Mouse (Mus musculus): Measurements from ENCODE around the gene Acly. TPM values are rescaled to one million over a fixed set of nuclear protein-coding genes. Genes with fewer than 3 reads are reported as not detected.
A peak's percentile ranks its signal among the peaks of the same experiment; 100 is the strongest.

The Acly gene
- polyA plus RNA-seq, 1 experiment from 2014 or later: 228 TPM

DNA sequence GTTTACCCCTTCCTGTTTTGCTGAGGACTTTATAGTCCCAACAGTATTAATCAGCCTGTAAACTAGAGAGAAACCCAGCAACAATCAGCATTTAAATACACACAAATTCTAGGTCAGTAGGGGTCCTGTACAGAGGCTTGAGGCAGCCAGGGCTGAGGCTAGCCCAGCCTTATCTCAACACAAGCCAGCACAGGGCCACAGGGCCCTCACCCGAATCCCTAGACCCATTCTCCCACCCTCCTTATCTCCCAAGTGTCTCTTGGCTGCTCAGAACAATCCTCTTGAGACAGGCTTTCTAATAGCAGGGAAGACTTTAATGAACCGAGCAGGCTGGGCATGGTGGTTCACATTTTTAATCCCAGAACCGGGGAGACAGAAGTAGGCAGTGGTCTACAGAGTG, 27.6 kb downstream of the Acly start:
- Histone ChIP-seq H3K4me2 (no peak overlapping the region), H3K36me3 (peaks cover 83% of the 10 kb centered on the region), H3K4me1 (replicated peaks) (no peaks in the 10 kb centered on the region), H3K9ac (no peak overlapping the region), H3K27me3 (no peaks in the 10 kb centered on the region), H3K9me3 (no peaks in the 10 kb centered on the region), H3K27ac (replicated peaks) (no peak overlapping the region), H3K4me3 (no peak overlapping the region)
- 85% methylated on average over 3 of the region's 3 CpGs for WGBS
- ATAC-seq (ENCODE audit: low FRiP score, low read depth): no peak

DNA sequence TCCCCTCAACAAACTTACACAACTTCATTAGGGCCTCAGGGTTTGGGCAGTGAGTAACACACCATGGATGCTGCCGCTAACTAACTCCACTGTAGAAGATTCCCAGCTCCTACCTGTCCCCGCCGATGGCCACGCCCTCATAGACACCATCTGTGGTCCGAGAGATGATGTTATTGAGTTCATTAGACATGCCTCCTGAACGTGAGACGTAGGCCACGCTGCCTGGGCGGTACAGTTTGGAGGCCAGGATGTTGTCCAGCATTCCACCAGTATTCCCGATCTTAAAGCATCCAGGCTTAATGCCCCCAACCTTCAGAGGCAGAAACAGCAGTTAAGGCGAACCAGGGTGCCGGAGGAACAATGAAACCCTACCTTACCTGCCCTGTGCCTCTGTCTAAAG, 34.0 kb downstream of the Acly start:
- Histone ChIP-seq H3K36me3 (peaks cover 94% of the 10 kb centered on the region), H3K4me2 (no peak overlapping the region), H3K4me1 (replicated peaks) (no peaks in the 10 kb centered on the region), H3K9me3 (no peaks in the 10 kb centered on the region), H3K27me3 (no peaks in the 10 kb centered on the region), H3K27ac (replicated peaks) (no peak overlapping the region), H3K4me3 (no peak overlapping the region), H3K9ac (no peak overlapping the region)
- WGBS: 92% methylated on average over 12 of the region's 12 CpGs
- ATAC-seq (ENCODE audit: low FRiP score, low read depth): no peak

DNA sequence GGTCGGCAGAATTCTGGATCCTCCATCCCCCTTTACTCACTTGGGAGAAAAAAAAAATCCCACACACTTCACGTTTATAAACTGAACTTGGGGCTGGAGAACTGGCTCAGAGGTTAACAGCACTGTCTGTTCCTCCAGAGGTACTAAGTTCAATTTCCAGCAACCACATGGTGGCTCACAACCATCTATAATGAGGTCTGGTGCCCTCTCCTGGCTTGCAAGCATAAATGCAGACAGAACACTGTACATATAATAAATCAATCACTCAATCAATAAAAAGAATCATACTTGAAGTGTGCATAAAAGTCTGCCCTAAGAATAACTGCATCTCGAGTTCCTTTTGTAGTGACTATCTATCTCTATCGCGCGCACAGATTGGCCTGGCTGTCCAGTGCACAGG, 36.8 kb downstream of the Acly start:
- Histone ChIP-seq H3K9me3 (no peaks in the 10 kb centered on the region), H3K27ac (replicated peaks) (no peak overlapping the region), H3K4me2 (no peak overlapping the region), H3K4me1 (replicated peaks) (no peaks in the 10 kb centered on the region), H3K9ac (no peak overlapping the region), H3K36me3 (peaks cover 87% of the 10 kb centered on the region), H3K4me3 (no peak overlapping the region), H3K27me3 (no peaks in the 10 kb centered on the region)
- 92% methylated on average over 6 of the region's 6 CpGs for WGBS
- ATAC-seq (ENCODE audit: low FRiP score, low read depth): no peak

DNA sequence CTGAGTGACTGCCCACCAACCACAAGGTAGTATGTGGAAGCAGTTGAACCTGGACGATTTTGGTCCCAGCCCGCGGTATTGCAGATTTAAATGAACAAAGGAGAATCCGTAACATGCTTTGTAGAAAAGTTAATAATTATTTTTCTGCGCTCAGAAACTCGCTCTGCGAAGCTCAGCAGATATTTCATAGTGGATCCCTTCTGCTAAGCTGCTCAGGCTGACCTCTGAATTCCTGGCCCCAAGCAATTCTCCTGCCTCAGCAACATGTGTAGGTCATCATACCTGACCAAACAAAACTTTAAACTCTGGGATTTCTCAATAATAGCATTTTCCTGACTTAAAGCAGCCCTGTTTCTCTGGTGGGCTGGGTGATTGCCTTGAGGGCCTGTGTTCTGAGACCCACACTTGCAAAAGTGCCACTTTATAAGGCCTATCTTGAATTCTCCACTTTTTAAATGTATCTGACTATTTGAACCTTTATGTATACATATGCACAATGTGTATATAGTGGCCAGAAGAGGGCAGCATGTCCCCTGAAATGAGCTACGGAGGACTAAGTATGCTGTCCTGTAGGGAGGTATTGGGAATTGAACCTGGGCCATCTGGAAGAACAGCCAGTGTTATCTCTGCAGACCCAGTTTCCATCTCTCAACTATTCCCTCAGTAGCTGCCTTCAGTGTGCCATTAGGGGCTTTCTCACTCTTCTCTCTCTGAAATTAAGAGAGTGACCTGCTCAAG, 41.8 kb downstream of the Acly start:
- Histone ChIP-seq H3K36me3 (peaks cover 86% of the 10 kb centered on the region), H3K4me1 (replicated peaks) (no peaks in the 10 kb centered on the region), H3K4me3 (no peak overlapping the region), H3K27me3 (no peaks in the 10 kb centered on the region), H3K9me3 (no peaks in the 10 kb centered on the region), H3K27ac (replicated peaks) (no peak overlapping the region), H3K9ac (no peak overlapping the region), H3K4me2 (no peak overlapping the region)
- WGBS: 88% methylated on average over 8 of the region's 8 CpGs
- no peak for ATAC-seq (ENCODE audit: low FRiP score, low read depth)

DNA sequence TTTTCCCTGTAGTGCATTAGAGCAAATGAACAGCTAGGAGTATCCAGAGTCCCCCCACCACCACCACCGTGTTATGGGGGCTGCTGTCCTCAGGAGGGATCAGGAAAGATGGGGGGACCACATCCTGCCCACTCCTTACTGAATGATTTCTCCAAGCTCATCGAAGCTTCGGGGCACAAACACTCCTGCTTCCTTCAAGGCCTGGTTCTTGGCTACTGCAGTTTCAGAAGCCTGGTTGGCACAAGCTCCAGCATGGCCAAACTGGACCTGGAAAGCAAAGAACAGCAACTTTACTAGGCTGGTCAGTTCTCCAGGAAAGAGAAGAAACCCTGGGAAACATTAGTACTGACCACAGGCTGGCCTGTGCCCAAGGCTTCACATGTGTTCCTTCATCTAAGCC, 43.3 kb downstream of the Acly start:
- no peak for ATAC-seq (ENCODE audit: low FRiP score, low read depth)
- Histone ChIP-seq H3K4me3 (no peak overlapping the region), H3K27me3 (no peaks in the 10 kb centered on the region), H3K36me3 (peaks cover 84% of the 10 kb centered on the region), H3K27ac (replicated peaks) (no peak overlapping the region), H3K4me2 (no peak overlapping the region), H3K4me1 (replicated peaks) (no peaks in the 10 kb centered on the region), H3K9ac (no peak overlapping the region), H3K9me3 (no peaks in the 10 kb centered on the region)
- WGBS: 96% methylated on average over 3 of the region's 3 CpGs

DNA sequence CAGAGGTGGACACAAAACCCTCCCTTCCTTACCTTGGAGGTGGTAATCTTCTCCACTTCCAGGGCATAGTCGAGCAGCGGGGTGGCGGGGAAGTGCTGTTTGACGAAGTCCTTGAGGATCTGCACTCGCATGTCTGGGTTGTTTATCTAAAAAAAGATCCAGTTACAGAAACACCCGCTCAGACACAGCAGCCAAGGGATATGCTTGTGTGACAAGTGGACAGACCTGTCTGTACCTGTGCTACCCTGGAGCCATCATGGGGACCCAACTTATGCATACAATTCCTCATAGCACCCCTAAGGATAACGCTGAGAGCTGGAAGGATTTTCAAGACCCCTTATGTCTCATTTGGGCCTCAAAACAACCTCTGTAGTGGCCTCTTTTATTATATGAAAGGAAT, 48.6 kb downstream of the Acly start:
- H3K9me3 ChIP-seq: no peaks in the 10 kb centered on the region
- WGBS: 93% methylated on average over 7 of the region's 7 CpGs
- ATAC-seq (ENCODE audit: low FRiP score, low read depth): no peak
- H3K4me2 ChIP-seq: no peak overlapping the region
- H3K4me1 ChIP-seq (replicated peaks): no peaks in the 10 kb centered on the region
- H3K36me3 ChIP-seq: peaks cover 75% of the 10 kb centered on the region
- no peaks in the 10 kb centered on the region for H3K27me3 ChIP-seq
- no peak overlapping the region for H3K9ac ChIP-seq
- H3K4me3 ChIP-seq: no peak overlapping the region
- no peak overlapping the region for H3K27ac ChIP-seq (replicated peaks)

DNA sequence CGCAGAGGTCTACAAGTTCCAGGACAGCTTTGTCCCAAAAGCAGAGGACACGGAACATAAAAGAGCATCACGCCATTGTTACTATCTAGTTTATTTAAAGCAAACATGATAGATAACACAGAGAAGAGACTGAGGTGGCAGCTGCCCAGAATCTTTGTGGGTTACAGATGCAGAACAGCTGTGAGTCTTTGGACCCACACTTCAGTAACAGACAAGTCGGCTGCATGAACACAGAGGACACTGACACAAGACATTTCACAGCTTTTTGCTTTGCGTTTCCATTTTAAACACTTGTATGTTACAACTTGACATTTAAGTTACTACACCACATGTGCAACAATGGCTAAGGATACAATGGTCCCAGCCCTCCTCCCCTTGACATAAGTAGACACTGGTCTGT, 51.5 kb downstream of the Acly start:
- Histone ChIP-seq H3K4me3 (no peak overlapping the region), H3K4me2 (no peak overlapping the region), H3K27ac (replicated peaks) (no peak overlapping the region), H3K36me3 (peaks cover 47% of the 10 kb centered on the region), H3K4me1 (replicated peaks) (peaks cover 1% of the 10 kb centered on the region; the same call in 1 of the 2 replicates), H3K9me3 (no peaks in the 10 kb centered on the region), H3K27me3 (no peaks in the 10 kb centered on the region), H3K9ac (no peak overlapping the region)
- 95% methylated on average over 5 of the region's 5 CpGs for WGBS
- no peak for ATAC-seq (ENCODE audit: low FRiP score, low read depth)

DNA sequence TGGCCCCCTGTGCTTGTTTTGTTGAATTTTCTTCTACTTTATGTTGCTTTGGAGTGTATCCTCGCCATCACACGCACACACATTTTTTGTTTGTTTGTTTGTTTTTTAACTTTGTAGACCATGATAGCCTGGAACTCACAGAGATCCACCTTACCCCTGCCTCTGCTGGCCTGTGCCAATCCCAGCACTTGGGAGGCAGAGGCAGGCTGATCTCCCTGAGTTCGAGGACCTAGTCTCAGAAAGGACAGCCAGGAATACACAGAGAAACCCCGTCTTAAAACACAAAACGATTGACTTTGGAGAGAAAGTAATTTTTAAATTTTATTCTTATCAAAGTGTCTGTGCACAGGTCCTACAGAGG, 54.9 kb downstream of the Acly start:
- 37% methylated on average over 5 of the region's 5 CpGs for WGBS
- peaks cover 16% of the 10 kb centered on the region for H3K36me3 ChIP-seq
- no peak overlapping the region; the same call in 1 of the 2 replicates for H3K27ac ChIP-seq (replicated peaks)
- no peaks in the 10 kb centered on the region for H3K9me3 ChIP-seq
- peaks cover 27% of the 10 kb centered on the region for H3K4me1 ChIP-seq (replicated peaks)
- no peaks in the 10 kb centered on the region for H3K27me3 ChIP-seq
- ATAC-seq (ENCODE audit: low FRiP score, low read depth): peak; percentile 27
- H3K4me3 ChIP-seq: peak overlapping the region; percentile 88
- peak overlapping the region; percentile 76 for H3K4me2 ChIP-seq
- no peak overlapping the region for H3K9ac ChIP-seq

DNA sequence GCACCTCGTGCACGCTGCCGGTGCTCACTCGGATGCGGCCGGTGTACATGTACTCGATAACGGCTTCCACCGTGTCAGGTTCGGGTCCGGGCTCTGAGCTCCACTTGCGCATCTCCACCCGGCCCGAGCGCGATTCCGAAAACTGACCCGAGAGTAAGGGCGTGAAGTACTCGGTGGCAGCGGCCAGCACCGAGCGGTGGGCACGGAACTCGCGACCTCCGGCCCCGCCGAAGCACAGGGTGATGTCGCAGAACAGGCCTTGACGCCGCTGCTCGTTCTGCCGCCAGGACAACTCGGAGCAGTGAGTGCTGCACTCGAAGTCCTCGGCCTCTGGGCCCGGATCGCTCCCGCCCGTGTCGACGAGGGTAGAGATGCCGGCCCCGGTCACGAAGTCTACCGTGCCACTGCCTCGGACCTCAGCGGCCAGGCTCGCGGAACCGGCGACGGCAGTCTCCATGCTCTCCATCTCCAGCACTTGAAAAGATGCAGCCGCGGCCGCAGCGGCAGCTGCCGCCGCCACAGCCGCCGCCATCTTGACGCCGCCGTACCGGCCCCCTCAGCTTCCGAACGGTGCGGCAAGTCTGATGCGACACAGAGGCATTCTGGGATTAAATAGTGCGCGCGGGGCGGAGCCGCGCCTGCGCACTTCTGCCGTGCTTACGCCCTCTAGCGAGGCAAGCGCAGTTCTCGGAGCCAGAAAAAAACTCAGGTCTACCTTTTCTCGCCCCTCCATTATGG, 55.4 kb downstream of the Acly start, which contains the start of gene Klhl11:
Gene Klhl11, minus strand, starts transcription at position 545 of the 738 bp plus-strand sequence.
- peak; percentile 91 for ATAC-seq (ENCODE audit: low FRiP score, low read depth)
- Histone ChIP-seq H3K4me2 (peak within 1 kb of the TSS; percentile 76), H3K27ac (replicated peaks) (peak within 1 kb of the TSS; percentile 92), H3K36me3 (peaks cover 14% of the 10 kb centered on the region), H3K27me3 (no peaks in the 10 kb centered on the region), H3K9me3 (no peaks in the 10 kb centered on the region), H3K4me1 (replicated peaks) (peaks cover 27% of the 10 kb centered on the region), H3K9ac (peak within 1 kb of the TSS; percentile 91), H3K4me3 (peak within 1 kb of the TSS; percentile 88)
- WGBS: under 1% methylated on average over 83 of the region's 83 CpGs

DNA sequence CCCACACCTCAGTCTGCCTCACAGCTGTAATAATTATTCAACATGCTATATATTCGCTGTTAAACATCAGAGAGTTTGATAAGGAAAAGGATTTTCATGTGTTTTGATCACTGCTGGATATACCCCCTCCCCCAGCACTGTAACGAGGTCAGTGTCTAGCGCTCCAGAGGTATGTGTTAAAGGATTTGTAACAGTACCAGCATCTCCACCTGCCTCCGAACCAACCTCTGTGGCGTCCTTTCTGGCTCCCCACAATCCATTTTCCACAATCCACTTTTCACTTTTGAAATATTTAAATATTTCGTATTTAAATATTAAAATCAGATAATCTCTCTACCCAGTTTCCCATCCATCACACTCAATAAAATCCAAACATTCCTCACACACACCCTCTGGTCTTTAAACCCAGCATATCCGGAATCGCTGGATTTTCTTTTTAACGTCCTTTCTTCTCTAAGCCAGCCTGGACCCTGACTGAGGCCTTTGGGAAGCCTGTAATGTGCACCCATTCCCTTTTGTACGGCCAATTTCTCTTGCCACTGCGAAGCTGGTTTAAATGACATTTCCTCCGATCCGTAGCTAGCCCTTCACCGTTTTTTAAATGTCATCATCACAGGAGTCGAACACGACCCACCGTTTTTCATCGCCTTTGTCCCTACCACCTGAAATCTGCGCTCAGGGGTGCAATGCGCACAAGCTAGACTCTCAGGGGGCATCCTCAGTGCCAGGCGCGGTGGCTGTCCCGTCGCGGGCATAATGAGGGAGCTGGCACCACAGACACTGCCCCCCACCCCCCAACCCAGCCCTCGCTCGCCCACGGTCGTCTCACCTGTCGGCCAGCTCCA, 56.2 kb downstream of the Acly start:
- Histone ChIP-seq H3K9ac (peak overlapping the region; percentile 91), H3K4me2 (peak overlapping the region; percentile 76), H3K9me3 (no peaks in the 10 kb centered on the region), H3K4me3 (peak overlapping the region; percentile 88), H3K27me3 (no peaks in the 10 kb centered on the region), H3K27ac (replicated peaks) (peak overlapping the region; percentile 92), H3K4me1 (replicated peaks) (peaks cover 27% of the 10 kb centered on the region), H3K36me3 (peaks cover 11% of the 10 kb centered on the region)
- peak; percentile 29; the same call in 1 of the 2 replicates for ATAC-seq (ENCODE audit: low FRiP score, low read depth)
- WGBS: 3% methylated on average over 30 of the region's 30 CpGs

DNA sequence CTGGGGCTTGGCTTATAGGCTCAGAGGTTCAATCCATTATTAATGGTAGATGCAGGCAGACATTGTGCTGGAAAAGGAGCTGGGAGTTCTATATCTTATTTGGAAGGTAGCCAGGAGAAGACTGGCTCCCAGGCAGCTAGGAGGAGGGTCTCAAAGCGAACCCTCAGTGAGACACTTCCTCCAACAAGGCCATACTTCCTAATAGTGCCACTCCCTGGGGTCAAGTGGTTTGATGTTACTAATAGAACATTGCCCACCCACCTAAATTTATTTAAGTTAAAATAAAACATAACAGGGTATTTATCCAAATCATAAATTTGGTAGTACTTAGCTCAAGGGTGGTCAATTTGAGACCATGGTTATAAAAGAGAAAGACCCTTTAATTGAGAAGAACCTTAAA, 62.0 kb downstream of the Acly start:
- Histone ChIP-seq H3K9me3 (no peaks in the 10 kb centered on the region), H3K9ac (no peak overlapping the region), H3K36me3 (peaks cover 19% of the 10 kb centered on the region), H3K27me3 (no peaks in the 10 kb centered on the region), H3K4me1 (replicated peaks) (peaks cover 21% of the 10 kb centered on the region), H3K4me3 (no peak overlapping the region), H3K4me2 (no peak overlapping the region), H3K27ac (replicated peaks) (no peak overlapping the region)
- no peak for ATAC-seq (ENCODE audit: low FRiP score, low read depth)
- WGBS: 81% methylated on average over 1 of the region's 1 CpGs

Data from hindbrain, embryonic 15.5 days (tissue).